Mouse (Mus musculus) spleen, postnatal 4 days (tissue): Measurements from ENCODE around the gene Actr5.
A peak's percentile ranks its signal among the peaks of the same experiment; 100 is the strongest.

Experiments used
- DNase-seq, 2 experiments: peaks; one replicate each; pipeline ENCODE4 v3.0.0; 2022; ENCODE audit warnings: low spot score in 2 of 2

Actr5 gene

DNA sequence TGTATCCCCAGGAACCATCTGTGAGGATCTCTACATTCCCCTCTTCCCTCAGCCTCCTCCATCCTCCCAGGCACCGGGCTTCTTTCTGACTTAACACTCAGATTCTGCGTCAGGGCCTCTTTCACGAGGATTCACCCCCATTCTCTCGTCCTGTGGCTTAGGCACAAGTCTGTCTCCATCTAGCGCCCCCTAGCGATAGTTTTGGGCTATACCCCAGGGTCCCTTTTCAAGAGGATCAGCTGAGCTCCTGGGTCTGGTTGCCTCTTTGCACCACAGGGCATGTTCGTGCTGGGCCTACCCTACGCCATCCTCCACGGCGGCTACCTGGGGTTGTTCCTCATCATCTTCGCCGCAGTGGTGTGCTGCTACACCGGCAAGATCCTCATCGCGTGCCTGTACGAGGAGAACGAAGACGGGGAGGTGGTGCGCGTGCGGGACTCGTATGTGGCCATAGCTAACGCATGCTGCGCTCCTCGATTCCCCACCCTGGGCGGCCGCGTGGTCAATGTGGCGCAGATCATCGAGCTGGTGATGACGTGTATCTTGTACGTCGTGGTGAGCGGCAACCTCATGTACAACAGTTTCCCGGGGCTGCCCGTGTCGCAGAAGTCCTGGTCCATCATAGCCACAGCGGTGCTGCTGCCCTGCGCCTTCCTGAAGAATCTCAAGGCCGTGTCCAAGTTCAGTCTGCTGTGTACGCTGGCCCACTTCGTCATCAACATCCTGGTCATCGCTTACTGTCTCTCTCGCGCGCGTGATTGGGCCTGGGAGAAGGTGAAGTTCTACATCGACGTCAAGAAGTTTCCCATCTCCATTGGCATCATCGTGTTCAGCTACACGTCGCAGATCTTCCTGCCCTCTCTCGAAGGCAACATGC, 10.9 kb upstream of the Actr5 start:
- peak; percentile 66 to 88 for DNase-seq

DNA sequence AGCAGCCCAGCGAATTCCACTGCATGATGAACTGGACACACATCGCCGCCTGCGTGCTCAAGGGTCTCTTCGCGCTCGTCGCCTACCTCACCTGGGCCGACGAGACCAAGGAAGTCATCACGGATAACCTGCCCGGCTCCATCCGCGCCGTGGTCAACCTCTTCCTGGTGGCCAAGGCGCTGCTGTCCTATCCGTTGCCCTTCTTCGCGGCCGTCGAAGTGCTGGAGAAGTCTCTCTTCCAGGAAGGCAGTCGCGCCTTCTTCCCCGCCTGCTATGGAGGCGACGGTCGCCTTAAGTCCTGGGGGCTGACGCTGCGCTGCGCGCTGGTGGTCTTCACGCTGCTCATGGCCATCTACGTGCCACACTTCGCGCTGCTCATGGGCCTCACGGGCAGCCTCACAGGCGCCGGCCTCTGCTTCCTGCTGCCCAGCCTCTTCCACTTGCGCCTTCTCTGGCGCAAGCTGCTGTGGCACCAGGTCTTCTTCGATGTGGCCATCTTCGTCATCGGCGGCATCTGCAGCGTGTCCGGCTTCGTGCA, 10.2 kb upstream of the Actr5 start:
- DNase-seq = no peak

DNA sequence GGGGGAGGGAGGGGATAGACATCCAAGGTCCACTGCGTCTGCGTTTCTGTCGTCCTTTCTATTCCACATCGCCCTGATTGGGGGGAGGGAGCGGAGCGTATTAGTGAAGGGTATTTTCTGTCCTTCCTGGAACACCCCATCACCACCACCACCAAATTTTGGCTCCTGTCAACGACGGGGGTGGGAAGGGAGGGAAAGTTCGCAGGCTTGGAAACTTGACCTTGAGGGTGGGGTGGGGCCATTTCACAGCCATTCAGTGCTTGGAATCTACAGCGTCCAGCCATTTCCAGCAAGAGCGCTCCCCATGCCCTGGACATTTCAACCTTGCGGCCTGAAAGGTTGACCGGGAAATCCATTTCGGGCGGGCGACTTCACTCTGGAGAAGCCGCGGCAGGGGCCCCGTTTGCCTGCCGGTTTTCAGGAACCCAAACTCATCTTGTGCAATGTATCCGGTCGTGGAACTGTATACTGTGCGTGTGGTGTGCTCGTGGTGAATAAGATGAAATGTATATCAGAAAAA, 9.5 kb upstream of the Actr5 start:
- no peak for DNase-seq

DNA sequence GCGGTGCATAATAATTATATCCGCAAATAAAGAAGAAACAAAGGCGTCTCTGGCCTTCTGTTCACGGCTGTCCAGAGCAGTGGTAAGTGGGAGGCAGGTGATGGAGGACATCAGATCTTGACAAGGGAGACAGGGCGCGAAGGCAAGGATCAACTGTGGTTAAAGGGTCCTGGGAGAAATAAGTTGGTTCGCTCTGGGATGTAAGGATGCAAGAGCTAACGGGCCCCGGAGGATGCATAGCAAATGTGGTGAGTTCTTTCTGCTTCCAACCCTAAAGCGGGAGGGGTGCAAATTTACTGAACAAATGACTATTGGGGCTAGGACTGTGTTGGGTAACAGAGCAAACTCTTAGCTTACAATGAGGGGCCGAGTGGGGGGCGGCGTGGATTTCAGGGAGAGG, 9.0 kb upstream of the Actr5 start:
- DNase-seq = no peak

DNA sequence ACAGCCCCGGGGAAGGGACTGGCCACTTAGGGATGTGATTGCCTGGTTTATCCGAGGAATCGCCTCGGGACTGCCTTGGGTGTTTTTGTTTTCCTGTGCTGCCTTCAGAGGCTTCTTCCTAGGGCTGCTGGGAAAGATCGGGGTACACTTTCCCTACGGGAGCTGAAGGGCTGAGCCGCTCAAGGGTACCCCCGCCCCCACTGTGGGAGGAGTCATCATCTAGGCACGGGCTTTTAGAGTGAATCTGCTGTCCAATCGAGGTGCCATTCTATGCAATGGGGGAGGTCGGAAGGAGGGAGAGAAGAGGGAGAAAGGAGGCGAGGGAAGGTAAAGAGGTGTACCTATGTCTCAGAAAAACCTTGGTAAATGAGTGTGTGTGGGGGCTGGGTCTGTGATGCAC, 8.4 kb upstream of the Actr5 start:
- DNase-seq = no peak

DNA sequence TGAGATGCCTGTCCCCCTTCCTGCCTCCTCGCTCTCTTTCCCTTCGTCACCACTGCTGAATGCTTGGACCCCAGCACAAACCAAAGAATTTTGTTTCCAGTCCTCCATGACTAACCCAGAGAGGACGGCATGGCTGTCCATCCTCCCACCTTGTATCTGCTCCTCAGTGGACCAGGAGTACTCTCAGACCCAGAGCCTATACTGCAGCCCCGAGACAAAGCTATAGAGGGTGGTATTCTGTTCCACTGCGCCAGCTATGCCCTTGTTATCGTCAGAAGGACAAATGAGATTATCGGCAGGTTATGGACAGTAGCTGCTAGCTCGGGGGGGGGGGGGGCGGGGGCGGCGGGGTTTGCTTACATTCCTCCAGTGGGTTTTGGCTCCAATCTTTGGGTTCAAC, 7.9 kb upstream of the Actr5 start:
- DNase-seq = no peak

DNA sequence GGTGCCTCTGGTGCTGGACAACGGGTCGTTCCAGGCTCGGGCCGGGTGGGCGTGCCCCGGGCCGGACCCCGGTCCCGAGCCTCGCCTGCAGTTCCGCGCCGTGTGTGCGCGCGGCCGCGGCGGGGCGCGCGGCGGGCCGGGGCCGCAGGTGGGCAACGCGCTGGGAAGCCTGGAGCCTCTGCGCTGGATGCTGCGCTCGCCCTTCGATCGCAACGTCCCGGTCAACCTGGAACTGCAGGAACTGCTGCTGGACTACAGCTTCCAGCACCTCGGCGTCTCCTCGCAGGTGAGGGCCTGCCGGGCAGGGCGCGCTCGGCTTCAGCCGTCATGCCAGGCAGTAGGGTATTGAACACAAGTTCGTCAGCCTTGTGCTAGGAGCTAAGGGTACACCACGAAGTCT, 543 bp downstream of the Actr5 start:
- peak; percentile 33 to 74 for DNase-seq

DNA sequence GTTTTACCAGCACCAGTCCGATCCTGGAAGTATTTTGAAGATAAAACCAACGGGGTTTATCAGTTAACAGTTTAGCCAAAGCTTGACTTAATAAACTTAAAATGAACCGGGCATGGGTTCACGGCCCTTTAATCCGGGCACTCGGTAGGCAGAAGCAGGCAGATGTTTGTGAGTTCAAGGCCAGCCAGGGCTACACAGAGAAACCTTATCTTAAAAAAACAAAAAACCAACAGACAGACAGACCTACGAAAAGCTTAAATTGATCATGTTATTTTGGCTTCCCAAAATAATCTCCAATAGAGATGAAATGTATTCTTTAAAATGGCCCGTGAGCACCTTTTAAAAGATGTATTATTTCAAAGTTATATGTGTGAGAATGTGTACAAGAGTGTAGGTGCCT, 1.0 kb downstream of the Actr5 start:
- DNase-seq = no peak

DNA sequence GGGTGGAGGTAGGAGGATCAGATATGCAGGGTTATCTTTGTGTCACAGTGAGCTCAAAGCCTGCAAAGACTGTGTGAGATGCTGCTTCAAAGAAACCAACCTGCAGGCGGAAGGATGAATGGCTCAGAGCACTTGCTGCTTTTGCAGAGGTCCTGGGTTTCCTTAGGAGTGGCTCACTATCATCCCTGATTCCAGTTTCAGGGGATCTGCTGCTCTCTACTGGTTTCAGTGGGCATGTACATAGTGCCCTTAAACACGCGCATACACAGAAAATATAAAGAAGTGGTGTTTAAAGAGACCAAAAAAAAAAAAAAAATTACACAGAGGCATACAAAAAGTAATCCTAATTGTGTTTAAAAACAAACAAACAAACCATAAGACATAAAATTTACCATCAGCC, 4.2 kb downstream of the Actr5 start:
- no peak for DNase-seq

DNA sequence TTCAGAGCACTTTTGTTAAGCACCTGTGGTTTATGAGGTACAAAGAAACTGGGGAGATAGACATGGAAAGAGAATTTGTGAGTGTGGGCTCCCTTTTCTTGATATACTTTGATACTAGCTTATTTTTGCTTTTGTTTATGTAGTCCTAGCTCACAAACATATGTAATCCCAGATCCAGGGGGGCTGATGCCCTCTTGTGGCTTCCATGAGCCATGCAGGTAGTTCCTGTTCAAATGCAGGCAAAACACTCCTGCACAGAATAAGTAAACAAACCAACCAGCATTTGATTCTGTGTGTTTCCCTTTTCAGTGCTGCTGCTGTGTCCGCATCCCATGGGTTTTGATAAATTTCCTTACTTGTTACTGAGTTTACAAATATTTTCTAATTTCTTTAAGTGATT, 4.7 kb downstream of the Actr5 start:
- DNase-seq = no peak

DNA sequence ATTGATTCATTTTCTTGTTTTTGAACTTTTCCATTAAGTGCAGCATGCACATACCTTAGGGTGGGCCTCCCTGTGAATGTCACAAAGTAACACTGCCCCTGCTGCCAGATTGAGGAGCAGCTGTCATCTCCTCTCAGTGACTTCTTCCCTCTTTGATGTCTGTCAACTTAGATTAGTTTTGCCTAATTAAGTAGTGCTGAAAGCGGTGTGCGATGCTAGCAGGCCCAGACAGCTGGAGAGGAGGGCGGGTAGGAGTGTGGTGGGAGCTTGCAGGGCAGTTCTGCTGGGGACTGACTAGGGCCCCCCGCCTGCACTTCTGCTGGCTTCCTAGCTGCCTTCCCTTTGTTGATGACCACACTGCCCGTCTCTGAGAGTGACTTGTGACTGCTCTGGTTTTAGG, 7.2 kb downstream of the Actr5 start:
- DNase-seq = no peak

DNA sequence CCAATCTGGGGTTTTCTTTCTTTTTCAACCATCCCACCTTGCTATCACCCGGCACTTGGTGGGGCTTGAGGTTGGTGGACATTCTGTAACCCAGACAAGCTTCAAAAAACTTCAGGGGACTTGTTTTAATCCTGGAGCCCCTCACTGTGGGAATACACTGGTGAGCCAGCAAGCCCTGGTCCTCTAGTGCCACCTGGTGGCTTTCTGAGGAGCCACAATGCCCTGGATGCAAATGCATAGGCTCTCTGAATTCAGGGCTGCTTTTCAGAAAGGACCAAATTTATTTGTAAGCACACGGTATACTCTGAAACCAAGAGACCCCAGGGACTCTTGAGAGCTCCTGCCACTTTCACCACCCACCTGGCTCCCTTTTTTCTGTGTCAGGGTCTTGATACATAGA, 17.2 kb downstream of the Actr5 start:
- DNase-seq = peak; percentile 58 to 80

DNA sequence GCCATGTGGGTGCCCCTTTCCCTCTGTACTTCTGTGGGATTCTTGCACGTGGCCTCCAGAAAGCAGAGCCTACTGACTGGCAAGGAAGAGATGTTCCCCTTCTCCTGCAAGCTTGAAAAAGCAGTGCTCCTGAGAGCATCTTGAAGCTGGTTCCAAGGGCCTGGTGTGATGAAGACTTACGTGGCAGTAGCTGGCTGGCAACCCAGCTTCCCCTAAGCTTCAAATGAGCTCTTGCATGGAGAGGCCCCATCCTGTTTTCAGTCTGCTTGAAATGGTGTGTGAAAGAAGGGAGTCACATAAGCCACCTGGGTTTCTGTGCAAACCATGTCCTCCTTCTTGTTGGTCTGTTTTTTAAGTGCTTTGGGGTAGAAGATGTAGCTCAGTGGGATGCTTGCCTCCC, 17.9 kb downstream of the Actr5 start:
- DNase-seq = no peak

DNA sequence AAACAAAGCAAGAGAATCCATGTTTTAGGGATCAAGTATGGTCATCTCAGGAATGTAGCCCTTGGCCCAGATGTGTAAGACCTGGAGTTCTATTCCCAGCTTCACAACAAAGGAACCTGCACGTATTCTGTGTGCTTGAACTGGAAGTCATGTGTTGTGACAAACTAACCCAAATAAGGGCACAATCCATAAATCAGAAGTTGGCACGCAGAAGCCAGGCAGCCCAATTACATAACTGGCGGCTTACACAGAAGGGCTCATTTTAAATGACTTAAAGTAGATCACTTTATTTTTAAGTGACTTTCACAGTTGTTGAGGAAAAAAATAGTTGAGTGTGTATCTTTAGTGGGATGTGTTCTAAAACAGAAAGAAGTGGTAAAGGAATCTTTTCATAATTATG, 19.1 kb downstream of the Actr5 start:
- no peak for DNase-seq

DNA sequence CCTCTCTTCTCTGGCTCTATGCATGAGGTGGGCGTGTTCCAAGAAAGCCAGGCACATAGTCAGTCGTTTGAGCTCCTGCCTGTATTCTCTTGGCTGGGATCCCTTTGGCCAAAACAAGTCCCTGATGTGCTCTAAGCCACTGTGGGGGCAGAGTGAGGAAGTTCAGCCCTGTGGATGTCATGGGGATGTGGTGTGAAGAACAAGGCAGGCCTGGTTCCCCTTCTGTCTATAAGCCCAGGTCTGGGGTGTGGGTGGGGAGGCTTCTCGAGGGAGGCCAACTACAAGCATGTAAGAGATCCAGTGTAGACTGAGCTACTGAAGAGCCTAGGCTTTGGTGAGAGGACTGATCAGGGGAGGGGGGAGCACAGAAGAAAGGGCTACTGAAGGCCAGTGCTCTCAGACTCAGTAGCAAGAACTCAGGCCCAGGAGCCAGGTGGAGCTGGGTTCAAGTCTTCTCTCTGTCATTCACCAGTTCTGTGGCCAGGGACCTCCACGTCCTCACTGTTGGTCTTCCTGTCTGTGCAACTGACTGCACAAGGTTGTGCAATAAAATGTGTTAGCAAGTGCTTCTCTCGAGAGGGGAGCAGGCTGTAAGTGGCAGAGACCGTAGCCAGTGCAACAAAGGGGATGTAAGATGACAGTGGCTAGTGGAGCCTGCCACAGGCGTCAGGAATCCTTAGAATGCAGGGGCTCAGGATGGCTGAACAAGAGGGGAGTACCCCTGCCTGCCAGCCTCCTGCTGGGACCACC, 26.6 kb downstream of the Actr5 start:
- DNase-seq = no peak

DNA sequence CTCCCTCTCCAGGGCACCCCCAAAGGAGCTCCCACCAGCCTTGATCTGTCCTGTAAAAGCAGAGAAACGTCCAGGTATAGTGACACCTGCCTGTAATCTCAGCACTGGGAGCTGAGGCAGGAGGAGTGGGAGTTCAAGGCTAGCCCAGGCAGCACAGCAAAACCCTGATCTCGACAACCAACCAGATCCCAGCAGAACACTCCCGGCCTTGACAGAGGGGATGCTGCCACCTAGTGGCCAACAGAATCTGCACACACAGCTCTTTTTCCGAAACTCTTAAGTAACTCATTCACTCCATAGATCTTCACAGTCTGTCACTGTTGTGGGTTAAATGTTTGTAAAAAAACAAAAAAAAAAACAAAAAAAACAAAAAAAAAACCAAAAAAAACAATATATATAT, 28.3 kb downstream of the Actr5 start:
- DNase-seq = peak; percentile 66 to 88

DNA sequence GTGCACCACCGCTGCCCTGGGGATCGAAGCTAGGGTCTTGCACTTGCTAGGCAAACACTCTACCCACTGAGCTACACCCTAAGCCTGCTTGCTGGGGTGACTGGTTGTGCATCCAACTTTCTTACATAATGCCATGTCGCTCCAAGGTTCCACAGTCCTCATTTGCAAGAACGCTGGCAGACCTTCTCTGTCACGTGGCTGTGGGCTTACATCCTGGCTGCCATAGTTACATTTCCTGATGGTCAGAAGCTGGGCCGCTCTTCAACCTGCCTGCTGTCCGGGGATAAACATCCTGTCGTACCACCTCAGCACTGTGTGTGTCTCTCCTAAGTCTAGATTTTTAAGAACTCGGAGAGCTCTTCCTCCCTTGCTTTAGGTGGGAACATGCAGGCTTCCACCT, 30.0 kb downstream of the Actr5 start:
- no peak for DNase-seq

DNA sequence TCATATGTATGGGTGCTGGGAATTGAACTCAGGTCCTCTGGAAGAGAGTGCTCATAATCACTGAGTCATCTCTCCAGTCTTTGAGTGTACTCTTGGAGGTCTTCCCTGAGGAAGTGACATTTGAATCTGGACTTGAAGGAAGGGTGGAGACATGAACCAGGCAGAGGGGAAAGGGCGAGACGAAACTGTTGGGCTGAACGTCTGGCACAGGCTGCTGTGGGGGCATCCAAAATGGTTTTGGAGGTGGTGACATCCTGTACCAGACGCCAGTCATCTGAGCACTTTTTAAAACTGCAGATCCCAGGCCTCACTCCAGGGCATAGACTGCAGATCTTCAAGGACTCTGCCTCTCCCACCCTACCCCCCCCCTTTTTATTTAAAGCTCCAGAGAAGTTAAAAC, 31.1 kb downstream of the Actr5 start:
- DNase-seq = no peak

DNA sequence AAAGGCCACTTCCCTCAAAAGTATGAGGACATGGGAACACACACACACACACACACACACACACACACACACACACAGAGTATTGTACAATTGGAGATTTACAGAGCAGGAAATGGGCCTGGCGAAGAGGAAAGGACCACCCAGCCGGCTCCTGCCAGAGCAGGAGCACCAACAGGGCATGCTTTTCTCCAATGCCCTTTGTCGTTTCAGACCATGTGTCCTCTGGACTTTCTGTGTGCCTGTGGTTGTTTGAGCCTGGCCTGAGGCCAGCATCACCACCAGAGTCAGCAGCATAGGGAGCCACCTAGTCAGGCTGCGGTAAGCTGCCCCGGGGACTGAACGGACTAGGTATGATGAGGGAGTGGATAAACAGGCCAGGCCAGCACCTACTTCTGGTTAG, 34.1 kb downstream of the Actr5 start:
- DNase-seq = no peak

DNA sequence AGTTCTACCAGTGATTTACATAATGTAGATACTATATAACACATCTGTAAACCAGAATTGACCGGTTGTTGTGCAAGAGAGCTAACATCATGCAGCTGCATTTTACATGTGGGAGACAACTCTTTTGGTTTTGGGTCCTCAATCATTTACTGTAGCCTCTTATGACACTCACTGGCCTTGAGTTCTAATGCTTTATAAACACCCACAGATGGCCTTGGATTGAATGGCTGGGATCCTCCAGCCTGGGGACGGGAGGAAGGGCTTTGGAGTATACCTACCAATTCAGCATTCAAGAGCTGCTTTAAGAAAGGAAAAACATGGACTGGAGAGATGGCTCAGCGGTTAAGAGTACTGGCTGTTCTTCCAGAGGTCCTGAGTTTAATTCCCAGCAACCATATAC, 34.7 kb downstream of the Actr5 start:
- no peak for DNase-seq

DNA sequence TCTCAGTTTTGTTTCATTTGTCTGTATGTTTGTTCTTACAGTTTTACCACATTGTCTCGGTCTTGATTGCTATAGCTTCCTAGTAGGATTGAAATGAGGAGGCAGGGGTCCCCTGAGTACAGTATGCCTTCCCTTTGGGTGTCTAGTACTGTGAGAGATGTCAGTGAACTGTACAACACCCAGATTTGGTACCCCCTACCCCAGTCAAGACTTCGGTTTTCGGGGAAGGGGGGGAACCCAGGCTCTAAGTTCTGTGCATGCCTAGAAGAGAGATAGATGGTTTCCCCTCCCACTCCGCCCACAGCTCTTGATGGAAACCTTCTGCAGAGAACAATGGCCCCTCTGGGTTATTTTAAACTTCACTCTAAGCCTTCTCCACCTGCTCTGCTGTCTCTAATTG, 40.4 kb downstream of the Actr5 start, which contains the start of gene Ppp1r16b:
Gene Ppp1r16b (plus strand): TSS at position 301 of the 400 bp plus-strand sequence.
- no peak for DNase-seq

DNA sequence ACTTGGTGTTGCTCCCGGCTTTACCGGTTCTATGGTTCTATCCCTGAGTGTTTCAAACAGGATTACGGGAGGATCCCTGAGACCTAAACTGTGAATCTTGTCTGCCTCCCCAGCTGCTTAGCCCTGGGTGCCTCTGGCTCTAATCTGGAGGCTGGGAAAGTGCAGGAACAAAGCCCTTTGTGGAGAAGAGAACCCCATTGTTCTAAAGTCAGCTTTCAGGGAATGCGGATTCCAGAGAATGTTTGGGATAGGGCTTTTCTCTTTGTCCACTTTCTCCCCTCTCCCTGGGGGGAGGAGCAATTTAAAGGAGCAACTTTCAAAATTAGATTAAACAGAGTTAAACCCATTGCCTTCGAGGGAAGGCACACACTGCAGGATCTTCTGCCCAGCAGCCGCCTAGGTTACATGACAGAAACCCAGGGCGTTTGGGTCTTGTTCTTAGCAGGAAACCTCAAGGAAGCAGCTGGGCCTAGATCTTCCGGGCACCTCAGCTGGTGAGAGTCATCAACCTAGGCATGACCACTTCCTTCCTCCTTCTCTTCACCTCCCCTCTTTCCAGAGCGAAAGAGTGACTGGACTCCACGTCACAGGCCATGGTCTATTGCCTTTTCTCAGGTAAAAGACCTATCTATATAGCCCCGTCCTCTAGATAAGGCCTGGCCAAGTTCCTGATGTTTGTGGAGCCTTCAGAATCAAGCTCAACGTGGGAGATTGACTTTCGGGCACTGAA, 41.5 kb downstream of the Actr5 start:
- peak in 1 of 2 experiments; percentile 59 for DNase-seq
